Mouse (Mus musculus): ENCODE measurements at regions not wholly inside any gene's neighbourhood (a gene's known extent, or its start where the extent isn't known, plus 50 kb on each side); places are given as distances from the start of the nearest gene placed in this dataset.
"Not testable (repeated sequence)": the region's sequence is repeated elsewhere in the genome, so short reads cannot be mapped to it uniquely, and the experiment has no call there.

DNA sequence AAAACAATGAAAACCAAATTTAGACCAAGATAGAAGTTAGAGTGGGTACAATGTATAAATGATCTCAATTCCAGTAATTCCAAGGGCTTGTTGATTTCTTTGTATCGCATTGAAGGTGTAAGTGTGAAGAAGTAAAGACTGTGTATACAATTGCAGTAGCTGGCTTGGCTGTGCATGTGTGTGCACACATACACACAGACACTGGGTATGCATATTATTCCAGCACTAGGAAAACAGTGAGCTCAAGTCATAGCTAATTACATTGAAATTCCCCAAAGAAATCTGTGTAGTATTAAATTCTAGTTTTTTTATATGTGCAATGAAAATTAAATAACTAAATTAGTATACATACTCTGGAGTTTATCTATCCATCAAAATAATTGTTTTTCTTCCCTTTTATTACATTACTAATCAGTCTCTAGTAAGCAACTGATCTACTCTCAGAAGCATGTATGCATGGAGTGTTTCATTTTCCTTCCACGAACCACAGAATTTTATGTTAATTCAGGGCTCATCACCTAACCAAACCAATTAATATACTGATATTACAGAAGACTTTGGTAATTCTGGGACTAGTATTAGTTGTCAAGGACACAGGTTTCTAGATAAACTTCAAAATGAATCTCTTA, 56.5 kb downstream of the Gm8797 start:
- no peak for DNase-seq (ENCODE audit: low spot score in 2 of 2)

DNA sequence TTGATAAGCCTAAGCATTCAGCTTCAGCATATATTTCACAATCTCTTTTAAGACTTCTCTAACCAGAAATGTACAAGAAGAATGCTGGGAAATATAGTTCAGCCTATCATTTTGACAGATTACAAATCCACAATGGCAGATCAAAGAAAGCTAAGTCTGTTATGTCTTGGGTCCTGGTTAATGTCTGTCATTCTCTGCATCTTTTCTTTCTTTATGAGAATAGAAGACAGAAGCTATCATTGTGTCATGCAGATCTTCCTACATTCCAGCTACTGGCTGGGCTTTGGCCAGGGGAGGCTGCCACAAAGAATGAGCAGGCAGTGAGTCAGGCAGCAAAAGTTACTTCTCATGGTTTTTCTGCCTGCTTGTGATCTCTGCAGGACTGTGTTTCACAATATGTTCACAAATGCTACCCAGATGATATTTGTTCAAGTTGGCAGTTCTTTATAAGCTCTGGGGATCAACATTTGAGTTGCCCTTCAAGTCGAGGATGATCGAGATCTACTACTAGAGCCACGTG, 60.5 kb downstream of the Gm8797 start:
- no peak for DNase-seq (ENCODE audit: low spot score in 2 of 2)

DNA sequence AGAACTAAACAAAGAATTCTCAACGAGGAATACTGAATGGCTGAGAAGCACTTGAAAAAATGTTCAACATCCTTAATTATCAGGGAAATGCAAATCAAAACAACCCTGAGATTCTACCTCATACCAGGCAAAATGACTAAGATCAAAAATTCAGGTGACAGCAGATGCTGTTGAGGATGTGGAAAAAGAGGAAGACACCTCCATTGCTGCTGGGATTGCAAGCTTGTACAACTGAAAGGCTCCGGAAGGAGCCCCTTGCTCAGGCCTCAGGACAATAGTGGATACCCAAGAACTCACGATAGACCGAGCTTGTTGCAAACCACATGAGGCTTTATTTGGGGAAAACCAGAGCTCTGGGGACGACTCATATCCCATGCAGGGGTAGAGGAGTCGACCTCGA, 69.6 kb downstream of the Gm8797 start:
- DNase-seq (ENCODE audit: low spot score in 2 of 2): not testable (repeated sequence)

DNA sequence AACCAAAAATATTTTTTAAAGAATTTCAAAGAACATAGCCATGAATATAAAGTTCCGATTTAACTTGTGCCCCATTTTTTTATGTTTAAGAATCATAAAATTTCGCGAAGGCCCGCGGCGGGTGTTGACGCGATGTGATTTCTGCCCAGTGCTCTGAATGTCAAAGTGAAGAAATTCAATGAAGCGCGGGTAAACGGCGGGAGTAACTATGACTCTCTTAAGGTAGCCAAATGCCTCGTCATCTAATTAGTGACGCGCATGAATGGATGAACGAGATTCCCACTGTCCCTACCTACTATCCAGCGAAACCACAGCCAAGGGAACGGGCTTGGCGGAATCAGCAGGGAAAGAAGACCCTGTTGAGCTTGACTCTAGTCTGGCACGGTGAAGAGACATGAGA, 109.6 kb downstream of the Gm8797 start:
- DNase-seq (ENCODE audit: low spot score in 2 of 2): peak; percentile 100

DNA sequence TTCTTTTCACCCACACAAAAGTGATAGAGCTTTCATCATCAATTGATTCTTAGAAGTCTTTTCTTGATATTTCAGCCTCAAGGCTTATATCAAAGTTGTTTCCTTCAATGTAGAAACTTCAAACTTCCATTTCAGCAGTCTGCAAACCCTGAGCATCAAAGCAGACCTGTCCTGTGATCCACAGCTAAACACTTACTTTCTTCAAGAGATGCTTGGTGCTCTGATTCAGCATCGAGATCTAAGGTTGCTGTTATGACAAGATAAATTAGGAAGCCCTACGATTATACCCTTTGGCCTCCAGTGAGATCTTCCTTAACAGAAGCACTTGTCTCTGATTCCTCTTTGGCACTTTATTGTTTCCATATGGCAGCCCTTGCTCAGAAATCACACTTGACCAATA, 119.8 kb downstream of the Gm8797 start:
- DNase-seq (ENCODE audit: low spot score in 2 of 2): no peak

DNA sequence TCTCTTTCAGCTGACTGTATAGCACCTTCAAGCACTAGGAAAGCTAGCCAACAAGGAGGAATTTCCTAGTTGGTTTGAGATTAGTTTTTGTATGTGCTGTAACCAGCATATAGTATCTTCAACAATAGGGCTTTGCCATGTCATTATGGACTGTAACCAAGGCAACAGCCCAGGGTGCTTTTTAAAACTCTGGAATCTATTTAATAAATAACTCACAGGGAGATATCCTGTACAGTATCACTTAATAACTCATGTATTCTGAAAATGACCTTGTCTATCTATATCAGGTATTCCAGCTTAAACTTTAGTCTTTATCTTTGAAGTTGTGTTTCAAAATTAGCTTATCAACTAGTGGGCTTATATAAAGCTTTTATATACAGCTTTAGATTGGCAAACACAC, 128.5 kb downstream of the Gm8797 start:
- no peak for DNase-seq (ENCODE audit: low spot score in 2 of 2)

DNA sequence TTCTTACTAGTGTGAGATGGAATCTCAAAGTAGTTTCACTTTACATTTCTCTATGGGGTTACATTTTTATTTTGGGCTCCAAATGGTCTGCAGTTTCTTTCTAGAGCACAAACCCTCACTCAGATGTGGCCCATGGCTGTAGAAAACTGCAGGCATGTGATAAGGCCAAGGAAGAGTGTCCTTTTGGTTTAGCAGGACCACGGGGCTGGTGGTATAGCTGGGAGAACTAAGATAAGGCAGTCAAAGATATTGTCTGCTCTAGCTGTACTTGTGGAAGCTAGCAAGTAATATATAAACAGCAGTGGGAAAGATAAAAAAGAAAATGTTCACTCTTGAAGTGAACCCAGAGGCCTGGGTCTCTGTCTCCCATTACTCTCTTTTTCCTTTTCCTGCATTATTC, 166.9 kb downstream of the Gm8797 start:
- no peak for DNase-seq (ENCODE audit: low spot score in 2 of 2)

DNA sequence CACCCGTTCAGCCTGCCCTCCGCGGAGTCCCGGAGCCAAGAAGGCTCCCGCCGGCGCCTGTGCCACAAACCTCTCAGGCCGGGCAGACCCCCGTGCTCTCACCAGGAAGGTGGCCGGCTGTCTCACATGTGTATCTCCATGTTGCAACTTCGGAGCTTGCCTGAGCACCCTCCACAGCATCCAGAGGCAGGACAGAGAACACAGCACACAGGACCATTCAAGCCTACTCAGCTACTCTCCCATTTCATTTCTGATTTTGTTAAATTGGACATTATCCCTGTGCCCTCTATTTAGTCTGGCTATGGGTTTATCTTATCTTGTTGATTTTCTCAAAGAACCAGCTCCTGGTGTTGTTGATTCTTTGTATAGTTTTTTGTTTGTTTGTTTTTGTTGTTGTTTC, 199.6 kb downstream of the Gm8797 start:
- DNase-seq (ENCODE audit: low spot score in 2 of 2): not testable (repeated sequence)

DNA sequence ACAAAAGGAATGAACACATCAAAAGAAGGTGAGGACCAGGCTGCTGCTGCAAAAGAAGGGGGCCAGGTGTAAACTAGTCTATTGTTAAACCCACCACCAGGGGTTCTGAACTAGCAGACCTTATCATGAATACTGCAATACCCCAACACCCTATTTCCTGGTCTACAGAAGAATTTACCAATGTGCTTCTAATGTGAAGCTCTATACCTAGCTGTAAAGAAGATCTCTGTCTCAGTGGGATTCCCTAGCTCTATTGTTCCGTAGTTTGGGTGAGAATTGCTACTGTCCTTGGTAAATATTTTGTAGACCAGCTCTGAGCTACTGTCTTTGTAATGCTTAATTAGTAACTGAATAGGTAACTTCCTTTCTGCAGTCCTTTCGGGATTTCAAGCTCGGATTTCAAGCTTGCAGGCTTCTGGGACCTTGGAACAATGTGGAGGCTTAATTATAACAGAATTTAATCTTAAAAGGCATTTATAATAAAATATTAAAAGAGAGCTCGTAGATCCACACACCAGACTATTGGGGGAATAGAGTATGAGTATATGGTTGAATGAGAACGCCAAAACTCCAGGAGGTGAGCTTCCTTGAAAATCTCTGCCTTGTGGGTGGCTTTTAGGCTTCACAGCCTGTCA, 238.5 kb downstream of the Gm8797 start:
- DNase-seq (ENCODE audit: low spot score in 2 of 2): not testable (repeated sequence)

DNA sequence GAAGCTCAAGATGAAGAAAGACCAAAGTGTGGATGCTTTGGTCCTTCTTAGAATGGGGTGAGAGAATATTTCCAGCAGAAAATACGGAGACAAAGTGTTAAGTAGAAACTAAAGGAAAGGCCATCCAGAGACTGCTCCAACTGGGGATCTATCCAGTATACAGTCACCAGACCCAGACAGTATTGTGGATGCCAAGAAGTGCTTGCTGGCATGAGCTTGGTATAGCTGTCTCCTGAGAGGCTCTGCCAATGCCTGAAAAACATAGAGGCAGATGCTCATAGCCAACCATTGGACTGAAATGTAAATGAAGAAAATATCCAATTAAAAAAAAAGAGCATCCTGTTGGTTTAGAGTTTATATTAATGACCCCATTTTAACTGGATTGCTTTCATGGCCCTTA, 253.8 kb downstream of the Gm8797 start:
- DNase-seq (ENCODE audit: low spot score in 2 of 2): no peak

DNA sequence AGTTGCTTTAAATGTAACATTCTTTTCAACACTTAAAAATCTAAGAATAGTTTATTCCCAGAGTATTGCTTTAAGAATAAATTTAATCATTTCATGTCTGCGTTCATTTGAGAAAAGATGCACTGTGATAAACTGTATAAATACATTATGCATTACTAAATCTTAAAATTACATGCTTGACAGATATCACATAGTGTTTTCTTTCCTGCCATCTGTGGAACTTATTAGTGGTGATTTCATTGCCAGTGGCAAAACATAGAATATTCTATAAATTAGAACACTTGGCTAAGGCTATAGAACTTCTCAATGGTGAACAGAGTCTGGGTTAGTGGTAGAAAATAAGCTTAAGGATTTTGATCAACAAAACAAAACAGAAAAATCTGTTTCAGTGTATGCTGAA, 268.1 kb downstream of the Gm8797 start:
- DNase-seq (ENCODE audit: low spot score in 2 of 2): no peak

DNA sequence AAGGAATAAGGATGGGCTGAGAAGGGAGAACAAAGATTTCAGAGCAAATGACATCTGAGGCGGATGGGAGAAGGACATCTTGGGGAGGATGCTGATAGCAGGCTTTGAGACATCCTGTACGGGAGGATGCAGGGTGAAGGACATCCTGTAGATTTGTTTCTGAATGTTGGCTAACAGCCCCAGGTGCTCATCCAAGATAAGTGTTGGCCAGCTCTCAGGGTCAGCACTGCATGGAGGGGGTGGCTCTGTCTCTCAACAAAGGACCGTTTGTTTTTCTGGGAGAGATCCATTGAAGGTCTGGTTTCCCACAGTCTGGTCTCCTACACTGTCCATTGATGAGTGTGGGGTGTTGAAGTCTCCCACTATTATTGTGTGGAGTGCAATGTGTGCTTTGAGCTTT, 290.7 kb downstream of the Gm8797 start:
- DNase-seq (ENCODE audit: low spot score in 2 of 2): not testable (repeated sequence)

DNA sequence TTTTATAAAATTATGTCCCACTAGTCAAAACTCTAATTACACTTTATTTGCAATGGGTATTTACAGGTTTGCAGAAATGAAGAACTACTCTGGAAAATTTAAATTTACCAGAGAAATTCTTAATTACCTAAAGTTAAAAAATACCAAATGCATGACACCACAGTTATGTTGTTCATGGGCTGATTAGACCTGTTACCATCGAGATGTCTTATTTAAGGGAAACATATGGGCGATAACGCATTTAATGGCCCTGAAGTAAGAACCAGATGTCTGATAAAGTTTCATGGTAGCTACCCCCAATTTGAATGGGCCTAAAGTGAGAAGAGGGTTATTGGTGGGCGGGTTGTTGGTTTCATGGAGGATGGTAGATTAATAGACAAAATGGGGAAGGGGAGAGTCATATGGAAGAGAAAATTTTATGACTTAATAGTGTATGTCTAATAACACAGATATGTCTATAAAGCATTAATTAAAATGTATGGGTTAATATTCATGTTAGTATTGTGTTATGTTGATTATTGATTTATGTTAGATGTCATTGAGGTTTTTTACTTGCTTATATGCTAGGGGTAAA, 299.0 kb downstream of the Gm8797 start:
- no peak for DNase-seq (ENCODE audit: low spot score in 2 of 2)

DNA sequence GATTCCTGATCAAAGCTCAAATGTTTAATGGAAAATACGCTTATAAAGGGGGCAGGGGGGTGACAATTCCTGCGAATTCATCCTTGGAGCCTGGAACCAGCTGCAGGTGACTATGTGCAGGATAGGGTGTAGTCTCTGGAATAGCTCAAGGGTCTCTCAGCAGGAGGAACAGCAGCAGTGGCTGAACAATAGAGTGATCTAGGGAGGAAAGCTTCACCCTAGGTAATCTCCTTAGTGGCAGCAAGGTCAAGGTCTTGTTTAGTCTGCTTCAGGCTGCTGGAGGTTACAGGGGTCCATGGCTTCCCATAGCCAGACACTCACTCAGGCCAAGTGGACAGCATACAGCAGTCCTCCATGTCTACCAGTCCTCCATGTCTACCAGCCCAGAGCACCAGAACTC, 301.3 kb downstream of the Gm8797 start:
- no peak for DNase-seq (ENCODE audit: low spot score in 2 of 2)

DNA sequence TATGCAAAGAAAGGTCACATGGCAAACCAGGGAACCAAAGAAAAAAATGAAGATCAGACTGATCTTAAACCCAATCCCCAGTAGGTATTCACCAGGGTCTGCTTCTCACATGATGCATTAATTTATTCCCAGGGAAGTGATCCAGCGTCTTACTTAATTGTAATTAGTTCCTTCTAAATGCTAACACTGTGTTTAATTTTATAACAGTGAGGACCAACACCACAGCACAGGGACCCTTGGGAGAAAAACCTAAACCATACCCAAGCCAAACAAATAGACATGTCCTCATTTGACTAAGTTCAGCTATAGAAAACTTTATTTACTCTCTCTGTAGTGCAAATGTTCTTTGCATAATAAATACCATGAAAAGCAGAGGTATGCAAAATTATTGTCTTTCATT, 333.2 kb downstream of the Gm8797 start:
- DNase-seq (ENCODE audit: low spot score in 2 of 2): no peak

DNA sequence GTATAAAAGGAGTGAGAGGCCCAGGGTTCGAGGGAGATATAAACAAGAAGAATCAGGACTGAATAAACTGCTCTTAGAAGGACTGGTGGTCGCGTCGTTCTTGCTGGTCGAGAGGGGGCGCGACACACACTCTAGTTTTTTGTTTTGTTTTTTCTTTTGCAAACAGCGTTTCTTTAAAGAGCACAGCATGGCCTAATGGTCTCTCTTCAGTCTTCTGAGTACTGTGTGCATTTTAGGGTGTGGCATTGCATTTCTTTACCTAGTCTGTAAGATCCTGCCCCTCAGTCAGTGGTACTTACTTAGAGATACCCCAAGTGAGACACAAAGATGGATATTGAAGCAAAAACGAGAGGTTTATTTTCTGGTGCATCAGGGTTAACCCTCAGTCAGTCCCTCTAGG, 336.7 kb downstream of the Gm8797 start:
- DNase-seq (ENCODE audit: low spot score in 2 of 2): no peak

DNA sequence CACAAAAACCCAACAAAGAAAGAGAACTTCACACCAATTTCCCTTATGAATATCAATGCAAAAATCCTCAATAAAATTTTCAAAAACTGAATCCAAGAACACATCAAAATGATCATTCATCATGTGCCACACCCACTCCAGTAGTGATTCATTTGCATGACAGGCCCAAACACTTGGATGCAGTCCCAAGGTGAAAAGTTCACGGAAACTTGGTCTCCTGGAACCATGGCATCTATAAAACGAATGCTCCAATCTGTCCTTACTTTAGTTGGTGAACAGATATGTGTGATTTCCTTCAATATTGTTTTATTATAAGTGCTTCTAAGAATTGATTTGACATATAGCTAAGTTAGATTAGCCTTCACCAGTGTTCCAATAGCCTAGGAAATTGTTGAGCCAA, 343.3 kb downstream of the Gm8797 start:
- DNase-seq (ENCODE audit: low spot score in 2 of 2): no peak

DNA sequence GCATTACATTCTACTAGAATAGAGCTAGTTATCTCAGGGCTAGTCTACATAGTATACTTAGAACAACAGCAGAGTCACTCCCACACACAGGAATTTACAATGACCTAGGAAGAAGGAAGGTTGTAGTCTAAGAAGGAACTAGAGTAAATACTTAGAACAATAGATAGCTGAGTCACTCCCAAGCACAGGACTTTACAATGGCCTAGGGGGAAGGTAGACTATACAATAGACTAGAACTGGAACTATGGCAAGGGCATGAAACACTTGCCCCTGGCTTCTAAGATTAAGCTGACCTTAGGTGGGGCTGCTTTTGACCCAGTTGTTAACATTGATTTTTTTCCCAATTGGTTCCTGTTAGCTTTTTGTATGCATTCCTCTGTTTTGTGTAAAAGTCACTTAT, 343.8 kb downstream of the Gm8797 start:
- DNase-seq (ENCODE audit: low spot score in 2 of 2): not testable (repeated sequence)

DNA sequence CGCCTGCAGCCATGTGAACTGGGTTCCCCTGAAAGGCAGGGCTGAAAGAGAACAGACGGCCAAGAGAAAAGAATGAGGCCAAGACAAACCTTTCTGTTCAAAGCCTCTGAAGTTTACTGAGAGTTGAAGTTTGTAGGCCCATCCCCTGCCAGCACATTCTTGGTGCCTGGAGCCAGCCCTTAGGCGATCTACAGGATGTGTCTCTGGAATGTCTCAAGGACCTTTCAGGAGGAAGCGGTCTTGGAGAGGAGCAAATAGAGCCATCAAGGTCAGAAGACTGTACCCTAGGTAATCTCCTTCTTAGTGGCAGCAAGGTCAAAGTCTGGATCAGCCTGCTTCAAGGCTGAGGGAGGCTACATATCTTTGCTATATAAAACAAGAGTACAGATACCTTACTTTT, 350.3 kb downstream of the Gm8797 start:
- no peak for DNase-seq (ENCODE audit: low spot score in 2 of 2)

DNA sequence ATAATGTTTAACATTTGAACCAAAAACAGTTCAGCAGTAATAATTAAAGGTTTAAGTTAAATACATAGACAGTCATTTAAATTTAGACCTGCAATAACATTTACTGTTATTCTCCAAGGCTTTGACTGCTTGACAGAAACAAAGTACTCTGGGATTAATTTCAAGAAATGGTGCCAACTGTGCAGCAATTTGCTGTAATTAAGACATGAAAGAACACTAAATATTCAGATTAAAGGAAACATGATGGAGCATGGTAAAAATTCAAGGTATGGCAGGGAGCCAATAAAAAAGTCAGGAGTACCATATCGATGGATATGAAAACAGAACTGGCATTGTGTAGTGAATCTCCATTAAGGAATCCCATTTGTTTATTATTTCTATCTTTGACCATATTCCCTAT, 352.3 kb downstream of the Gm8797 start:
- DNase-seq (ENCODE audit: low spot score in 2 of 2): no peak

DNA sequence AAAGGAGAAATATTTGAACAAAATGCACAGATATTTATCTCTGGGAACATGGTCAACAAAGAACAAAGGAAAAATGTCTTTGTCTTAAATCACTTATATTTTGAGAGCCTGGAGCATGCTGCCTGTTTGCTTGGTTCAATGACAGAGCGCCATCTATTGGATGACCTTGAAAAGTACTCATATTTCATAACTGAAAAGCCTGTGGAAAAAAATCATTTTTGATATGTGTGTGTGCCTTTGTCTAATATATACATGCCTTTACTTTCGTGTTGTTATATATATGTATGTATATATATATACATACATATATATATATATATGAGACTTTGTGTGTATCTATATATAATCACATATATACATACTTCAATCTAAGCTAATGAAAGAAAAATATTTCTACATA, 356.1 kb downstream of the Gm8797 start:
- peak; percentile 14 to 32 for DNase-seq (ENCODE audit: low spot score in 2 of 2)

DNA sequence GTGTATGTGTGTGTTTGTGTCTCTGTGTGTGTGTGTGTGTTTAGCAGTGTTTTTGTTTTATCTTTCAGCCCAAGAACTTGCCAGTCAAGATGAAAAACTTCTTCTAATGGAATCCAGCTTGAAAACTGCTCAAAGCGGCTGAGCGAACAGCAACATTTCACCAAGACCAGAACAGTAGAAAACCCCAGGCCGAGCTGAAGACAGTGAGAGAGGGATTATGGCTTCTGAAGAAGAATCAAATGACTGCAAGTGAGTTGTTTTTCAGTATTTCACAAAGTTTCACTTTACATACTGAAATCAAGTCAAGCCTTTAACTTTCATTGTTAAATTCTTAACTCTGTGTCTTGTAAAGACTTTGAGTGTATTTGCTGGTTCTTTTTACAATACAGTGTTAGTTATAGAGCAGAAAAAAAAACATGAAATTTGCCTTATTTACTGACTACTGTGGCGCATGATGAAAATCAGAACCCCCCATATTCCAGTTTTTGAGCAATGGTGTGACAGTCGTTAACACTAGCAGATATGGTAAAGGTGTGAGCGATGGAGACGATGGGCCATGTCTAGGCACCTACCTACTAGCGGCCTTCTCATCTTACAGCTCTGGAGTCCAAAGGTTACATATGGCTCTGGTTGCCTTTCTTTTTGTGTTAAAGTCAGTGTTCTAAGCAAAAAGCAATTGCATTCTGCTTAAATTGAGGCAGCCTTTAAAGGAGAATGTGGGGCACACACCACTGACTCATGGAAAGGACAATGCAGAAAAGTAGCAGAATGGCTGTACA, 357.0 kb downstream of the Gm8797 start:
- no peak for DNase-seq (ENCODE audit: low spot score in 2 of 2)
